Mouse (Mus musculus): ENCODE data around the gene Mcts2. TPM values are rescaled to one million over a fixed set of nuclear protein-coding genes. Genes with fewer than 3 reads are reported as not detected.
"Not testable (repeated sequence)": the region's sequence is repeated elsewhere in the genome, so short reads cannot be mapped to it uniquely, and the experiment has no call there.

Mcts2 gene
- polyA plus RNA-seq (2016; fragmentation: Nextera tagmentation; extraction: Ambion mirVana) = 26.4 and 27.2 TPM in 2 replicates

DNA sequence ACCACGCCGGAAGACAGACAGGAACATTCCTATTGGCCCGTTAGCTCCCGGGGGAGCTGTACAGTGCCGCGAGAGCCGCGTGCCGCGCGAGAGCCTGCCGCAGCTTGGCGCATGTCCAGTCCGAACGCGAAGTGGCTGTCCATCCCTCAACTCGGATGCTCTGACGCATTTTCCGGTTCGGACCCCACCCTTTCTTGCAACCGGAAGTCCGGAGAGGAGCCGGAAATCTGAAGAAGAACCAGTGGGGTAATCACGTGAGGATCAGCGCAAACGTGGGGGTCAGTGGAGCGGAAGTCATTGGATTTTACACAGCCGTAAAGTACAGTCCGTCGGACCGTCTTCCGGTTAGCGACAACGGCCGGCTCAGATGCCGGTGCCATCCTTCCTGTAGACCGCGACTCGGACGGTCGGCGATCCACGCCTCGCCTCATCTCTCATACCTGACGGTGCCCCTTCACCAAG, at the start of gene Mcts2:
TSS of gene Mcts2 (plus strand) at position 230 of the 462 bp plus-strand sequence.
- H3K9ac ChIP-seq = peak within 1 kb of the TSS; percentile 68
- no peaks in the 10 kb centered on the region for H3K9me3 ChIP-seq (replicated peaks)
- H3K4me3 ChIP-seq = peak within 1 kb of the TSS; percentile 64
- H3K4me2 ChIP-seq = peak within 1 kb of the TSS; percentile 75
- peaks cover 29% of the 10 kb centered on the region for H3K4me1 ChIP-seq
- peak; percentile 95 for ATAC-seq
- peaks cover 95% of the 10 kb centered on the region for H3K36me3 ChIP-seq
- peak within 1 kb of the TSS; percentile 67 for H3K27ac ChIP-seq
- H3K27me3 ChIP-seq (replicated peaks) = no peaks in the 10 kb centered on the region
- 63% methylated on average over 45 of the region's 45 CpGs for WGBS (ENCODE audit: insufficient replicate concordance)

DNA sequence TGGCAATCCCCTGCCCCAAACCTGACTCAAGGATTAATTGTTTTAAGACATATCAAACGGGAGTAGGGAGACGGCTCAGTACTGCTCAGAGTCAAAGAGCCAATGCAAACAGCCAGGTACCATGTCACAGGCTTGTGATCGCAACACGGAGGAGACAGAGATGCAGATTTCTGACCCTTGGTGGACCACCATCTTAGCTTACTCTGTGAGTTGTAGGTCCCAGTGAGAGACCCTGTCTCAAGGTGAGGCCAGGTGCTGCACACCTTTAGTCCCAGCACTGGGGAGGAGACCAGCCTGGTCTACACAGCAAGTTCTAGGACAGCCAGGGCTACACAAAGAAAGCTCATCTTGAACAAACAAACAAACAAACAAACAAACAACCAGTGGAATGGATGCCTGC, 49.5 kb upstream of the Mcts2 start:
- Histone ChIP-seq H3K4me2 (no peak overlapping the region), H3K9ac (no peak overlapping the region), H3K4me1 (no peaks in the 10 kb centered on the region), H3K4me3 (no peak overlapping the region), H3K27me3 (replicated peaks) (peaks cover 38% of the 10 kb centered on the region), H3K9me3 (replicated peaks) (no peaks in the 10 kb centered on the region), H3K36me3 (no peaks in the 10 kb centered on the region), H3K27ac (no peak overlapping the region)
- no peak for ATAC-seq
- 77% methylated on average over 4 of the region's 4 CpGs for WGBS (ENCODE audit: insufficient replicate concordance)

DNA sequence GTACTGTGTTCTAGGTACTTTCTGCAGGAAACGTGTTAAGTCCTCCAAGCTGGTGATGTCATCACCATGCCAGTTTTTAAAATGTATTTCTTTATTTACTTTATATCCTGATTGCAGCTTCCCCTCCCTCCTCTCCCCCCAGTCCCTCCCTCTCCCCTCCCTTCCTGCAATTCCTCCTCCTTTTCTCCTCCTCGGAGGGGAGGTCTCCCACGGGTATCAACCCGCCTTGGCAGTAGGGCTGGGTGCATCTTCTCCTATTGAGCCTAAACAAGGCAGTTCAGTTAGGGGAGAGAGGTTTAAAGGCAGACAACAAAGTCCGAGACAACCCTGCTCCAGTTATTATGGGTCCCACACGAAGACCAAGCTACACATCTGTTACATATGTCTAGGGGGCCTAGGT, 48.0 kb upstream of the Mcts2 start:
- Histone ChIP-seq H3K27me3 (replicated peaks) (peaks cover 23% of the 10 kb centered on the region), H3K4me1 (no peaks in the 10 kb centered on the region), H3K27ac (0 out of 2 replicates have a peak overlapping the region, but pooled peaks have one; percentile 4), H3K9me3 (replicated peaks) (no peaks in the 10 kb centered on the region), H3K4me3 (no peak overlapping the region), H3K9ac (no peak overlapping the region), H3K4me2 (no peak overlapping the region), H3K36me3 (no peaks in the 10 kb centered on the region)
- no peak for ATAC-seq
- WGBS (ENCODE audit: insufficient replicate concordance) = 54% methylated on average over 6 of the region's 6 CpGs

DNA sequence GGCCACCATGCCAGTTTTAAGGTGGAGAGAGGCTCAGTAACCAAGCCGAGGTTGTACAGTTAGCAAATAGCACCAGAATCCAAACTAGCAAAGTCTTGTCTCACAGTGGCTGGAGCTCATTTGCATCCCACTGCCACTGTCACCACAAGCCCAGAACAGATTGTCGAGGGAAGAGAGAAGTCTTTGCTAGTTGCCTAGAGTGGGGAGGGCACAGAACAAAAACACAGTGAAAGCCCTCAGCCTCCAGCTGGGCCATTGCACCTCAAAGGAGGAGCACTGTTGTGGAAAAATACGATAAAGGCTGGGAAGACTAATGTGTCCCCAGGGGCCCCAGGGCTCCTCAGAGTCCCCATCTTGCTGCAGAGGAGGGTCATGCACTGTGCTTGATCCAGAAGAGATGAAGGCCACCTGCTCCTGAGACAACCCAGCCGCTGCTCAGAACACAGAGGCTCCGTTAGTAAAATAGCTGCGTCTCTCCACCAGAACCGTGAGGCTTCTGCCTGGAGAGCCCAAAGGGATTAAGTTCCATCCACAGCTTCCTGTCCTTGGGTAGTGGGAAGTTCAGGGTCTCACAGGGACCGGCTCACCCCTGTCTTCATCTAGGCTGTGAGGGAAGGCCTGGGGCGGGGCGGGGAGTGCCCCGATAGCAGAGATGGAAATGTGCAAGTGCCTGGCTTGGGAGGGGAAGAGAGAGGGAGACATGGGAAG, 47.3 kb upstream of the Mcts2 start:
- Histone ChIP-seq H3K4me2 (no peak overlapping the region), H3K4me1 (no peaks in the 10 kb centered on the region), H3K9me3 (replicated peaks) (no peaks in the 10 kb centered on the region), H3K9ac (no peak overlapping the region), H3K4me3 (no peak overlapping the region), H3K27me3 (replicated peaks) (peaks cover 18% of the 10 kb centered on the region), H3K27ac (0 out of 2 replicates have a peak overlapping the region, but pooled peaks have one; percentile 4), H3K36me3 (no peaks in the 10 kb centered on the region)
- whole genome bisulfite sequencing (ENCODE audit: insufficient replicate concordance) = 34% methylated on average over 11 of the region's 11 CpGs
- no peak for ATAC-seq

DNA sequence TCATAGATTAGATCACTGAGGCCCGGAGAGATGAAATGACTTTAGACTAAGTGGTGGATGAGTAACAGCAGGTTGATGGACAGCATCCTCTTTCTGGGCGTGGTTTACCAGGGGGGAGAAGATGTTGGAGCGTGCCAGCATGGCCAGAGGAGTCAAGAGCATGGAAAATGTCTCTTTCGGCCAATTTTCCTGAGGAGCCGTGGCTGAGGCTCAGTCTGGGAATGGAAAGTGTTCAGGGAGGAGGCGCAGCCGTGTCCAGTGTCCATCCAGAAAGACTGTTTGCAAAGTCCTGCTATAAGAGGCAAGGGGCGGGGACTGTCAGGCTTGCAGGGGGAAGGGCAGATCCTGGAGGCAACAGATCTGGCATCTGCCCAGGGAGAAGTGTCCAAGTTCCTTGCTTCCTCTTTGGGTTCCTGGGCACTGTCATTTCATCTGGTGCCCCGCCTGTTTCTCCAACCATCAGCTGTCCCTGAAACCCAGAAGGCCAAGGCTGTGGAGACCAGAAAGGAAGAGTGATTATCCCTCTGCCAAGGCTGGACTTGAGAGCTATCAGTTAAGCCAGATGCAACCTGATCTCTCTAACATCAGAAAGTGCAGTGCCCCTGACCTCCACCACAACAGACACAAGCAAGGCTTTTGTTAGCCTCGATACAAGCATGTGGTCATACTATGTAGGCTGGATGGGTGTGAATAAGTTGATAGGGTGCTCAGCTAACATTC, 33.8 kb upstream of the Mcts2 start:
- H3K27ac ChIP-seq = no peak overlapping the region
- H3K36me3 ChIP-seq = no peaks in the 10 kb centered on the region
- H3K9me3 ChIP-seq (replicated peaks) = no peaks in the 10 kb centered on the region
- H3K9ac ChIP-seq = no peak overlapping the region
- 45% methylated on average over 10 of the region's 10 CpGs for WGBS (ENCODE audit: insufficient replicate concordance)
- ATAC-seq = no peak
- no peaks in the 10 kb centered on the region for H3K27me3 ChIP-seq (replicated peaks)
- no peak overlapping the region for H3K4me3 ChIP-seq
- peaks cover 7% of the 10 kb centered on the region; the same call in 1 of the 2 replicates for H3K4me1 ChIP-seq
- no peak overlapping the region for H3K4me2 ChIP-seq

DNA sequence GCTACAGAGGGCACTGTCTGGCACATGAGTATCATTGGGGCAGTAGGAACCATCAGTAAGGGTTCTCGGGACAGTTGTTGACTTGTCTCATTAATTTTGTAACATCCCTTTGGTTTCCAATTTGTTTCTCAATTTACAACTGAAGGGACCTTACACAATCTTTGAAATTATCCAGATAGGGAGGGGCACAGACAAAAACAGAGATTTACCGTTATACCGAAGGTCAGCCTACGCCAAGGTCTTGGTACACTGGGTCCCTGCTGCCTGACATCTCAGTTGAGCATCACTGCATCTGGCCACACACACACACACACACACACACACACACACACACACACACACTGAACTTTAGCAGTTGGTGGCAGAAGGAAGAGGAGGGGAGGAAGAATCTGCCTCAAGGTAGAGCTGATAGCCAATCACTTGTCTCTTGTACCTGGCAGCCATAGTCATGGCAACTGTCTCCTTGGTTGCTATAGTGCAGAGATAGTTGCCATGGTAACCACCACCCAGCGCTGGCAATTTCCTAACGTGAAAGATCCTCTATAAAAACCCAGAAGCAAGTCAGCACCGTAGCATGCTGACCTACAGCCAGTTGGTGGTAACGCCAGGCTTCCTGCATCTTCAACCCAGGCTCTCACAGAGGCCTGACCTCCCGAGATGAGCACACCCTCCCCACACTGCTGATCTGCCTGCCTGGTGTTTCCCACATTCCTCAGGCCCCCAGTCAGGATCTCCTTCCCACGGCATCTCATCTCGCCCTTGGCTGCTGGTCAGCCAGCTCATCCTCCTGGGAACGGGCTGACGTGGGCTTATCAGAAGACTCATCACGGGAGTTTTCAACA, 32.7 kb upstream of the Mcts2 start:
- H3K27ac ChIP-seq = no peak overlapping the region
- 35% methylated on average over 14 of the region's 14 CpGs for WGBS (ENCODE audit: insufficient replicate concordance)
- H3K4me2 ChIP-seq = no peak overlapping the region
- no peak for ATAC-seq
- H3K9me3 ChIP-seq (replicated peaks) = no peaks in the 10 kb centered on the region
- H3K4me3 ChIP-seq = no peak overlapping the region
- H3K9ac ChIP-seq = no peak overlapping the region
- no peaks in the 10 kb centered on the region for H3K27me3 ChIP-seq (replicated peaks)
- H3K4me1 ChIP-seq = peaks cover 7% of the 10 kb centered on the region; the same call in 1 of the 2 replicates
- H3K36me3 ChIP-seq = no peaks in the 10 kb centered on the region

DNA sequence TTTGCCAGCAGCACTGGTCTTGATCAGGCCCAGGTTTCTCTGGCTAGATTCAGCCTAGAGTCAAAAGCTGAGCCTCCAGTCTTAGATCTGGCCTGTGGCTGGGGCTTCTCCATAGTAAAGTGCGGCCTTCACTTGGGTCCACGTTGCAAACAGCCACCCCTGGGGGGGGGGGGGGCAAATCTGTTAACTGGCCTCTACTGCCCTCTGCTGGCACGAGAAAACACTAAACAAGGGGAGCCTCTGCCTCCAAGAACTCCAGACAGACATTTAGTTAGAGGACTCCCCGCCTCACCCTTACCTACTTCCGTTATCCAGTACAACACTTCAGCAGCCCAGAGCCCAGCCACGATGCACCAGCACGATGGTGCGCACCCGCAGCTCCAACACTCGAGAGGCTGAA, 29.4 kb upstream of the Mcts2 start:
- Histone ChIP-seq H3K27me3 (replicated peaks) (no peaks in the 10 kb centered on the region), H3K9me3 (replicated peaks) (no peaks in the 10 kb centered on the region), H3K4me3 (no peak overlapping the region), H3K27ac (no peak overlapping the region), H3K9ac (no peak overlapping the region), H3K36me3 (no peaks in the 10 kb centered on the region), H3K4me2 (no peak overlapping the region), H3K4me1 (peaks cover 7% of the 10 kb centered on the region; the same call in 1 of the 2 replicates)
- ATAC-seq = no peak
- WGBS (ENCODE audit: insufficient replicate concordance) = 44% methylated on average over 10 of the region's 10 CpGs

DNA sequence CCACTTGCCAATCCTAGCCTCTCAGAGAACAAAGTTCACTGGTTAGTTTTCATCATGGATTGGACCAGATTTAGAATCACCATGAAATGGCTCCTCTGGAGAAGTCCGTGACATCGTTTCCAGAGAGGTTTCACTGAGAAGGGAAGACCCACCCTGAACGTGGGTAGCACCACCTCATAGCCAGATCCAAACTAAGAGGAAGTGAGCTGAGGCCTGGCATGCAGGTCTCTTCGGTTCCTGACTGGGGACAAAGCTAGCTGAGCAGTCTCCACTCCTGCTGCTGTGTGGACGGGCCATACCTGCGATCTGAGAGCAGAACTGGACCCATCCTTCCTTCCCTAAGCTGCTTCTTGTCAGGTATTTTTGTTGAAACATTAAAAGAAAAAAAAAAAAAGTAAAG, 25.7 kb upstream of the Mcts2 start:
- Histone ChIP-seq H3K27ac (no peak overlapping the region), H3K9ac (no peak overlapping the region), H3K4me2 (no peak overlapping the region), H3K9me3 (replicated peaks) (no peaks in the 10 kb centered on the region), H3K4me1 (no peaks in the 10 kb centered on the region), H3K36me3 (no peaks in the 10 kb centered on the region), H3K27me3 (replicated peaks) (no peaks in the 10 kb centered on the region), H3K4me3 (no peak overlapping the region)
- WGBS (ENCODE audit: insufficient replicate concordance) = 52% methylated on average over 6 of the region's 6 CpGs
- no peak for ATAC-seq

DNA sequence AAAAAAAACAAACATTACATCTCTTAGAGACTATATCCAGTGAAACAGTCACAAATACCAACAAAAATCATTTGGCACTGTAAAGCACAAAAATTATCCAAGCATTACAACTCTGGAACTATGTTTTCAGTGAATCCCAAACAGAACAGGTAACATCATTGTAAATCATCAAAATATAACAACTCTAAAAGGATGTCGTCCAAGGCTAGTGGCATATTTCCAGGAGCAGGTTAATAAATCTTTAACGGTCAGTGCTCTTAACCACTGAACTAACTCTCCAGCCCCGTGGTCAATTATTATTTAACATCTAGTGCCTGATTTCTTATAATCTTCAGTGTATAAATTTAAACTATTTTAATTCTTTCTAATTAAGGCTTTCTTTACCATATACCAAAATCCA, 20.6 kb upstream of the Mcts2 start:
- not testable (repeated sequence) for H3K4me3 ChIP-seq; H3K27me3 ChIP-seq (replicated peaks); ATAC-seq; H3K9me3 ChIP-seq (replicated peaks); H3K27ac ChIP-seq; H3K4me2 ChIP-seq; H3K36me3 ChIP-seq; H3K9ac ChIP-seq
- WGBS (ENCODE audit: insufficient replicate concordance) = 73% methylated on average over 3 of the region's 3 CpGs
- H3K4me1 ChIP-seq = peaks cover 19% of the 10 kb centered on the region

DNA sequence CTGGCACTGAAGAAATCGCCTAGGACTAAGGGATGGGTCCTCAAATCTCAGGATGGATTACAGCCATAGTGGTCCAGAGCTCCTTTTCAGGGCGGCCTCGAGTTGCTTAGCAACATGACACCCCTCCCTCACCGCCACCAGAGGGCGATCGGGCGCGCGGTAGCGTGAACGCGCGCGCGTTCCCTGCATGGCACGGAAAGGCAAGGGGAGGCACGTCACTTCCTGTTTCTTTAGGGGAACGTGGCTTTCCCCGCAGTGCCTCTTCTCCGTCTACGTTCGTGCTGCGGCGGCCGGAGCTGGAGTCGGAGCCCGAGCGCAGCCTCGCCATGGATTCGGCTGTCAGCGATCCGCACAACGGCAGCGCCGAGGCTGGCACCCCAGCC, 17.6 kb upstream of the Mcts2 start, which contains the start of gene H13:
TSS of gene H13 (plus strand) at position 206 of the 383 bp plus-strand sequence.
- no peaks in the 10 kb centered on the region for H3K9me3 ChIP-seq (replicated peaks)
- peak within 1 kb of the TSS; percentile 96 for H3K4me2 ChIP-seq
- H3K36me3 ChIP-seq = peaks cover 21% of the 10 kb centered on the region
- H3K4me3 ChIP-seq = peak within 1 kb of the TSS; percentile 77
- ATAC-seq = peak; percentile 77
- H3K4me1 ChIP-seq = peaks cover 42% of the 10 kb centered on the region
- H3K27me3 ChIP-seq (replicated peaks) = 0 out of 2 replicates have a peak, but pooled peaks cover 3% of the 10 kb centered on the region
- peak within 1 kb of the TSS; percentile 84 for H3K9ac ChIP-seq
- H3K27ac ChIP-seq = peak within 1 kb of the TSS; percentile 83
- under 1% methylated on average over 35 of the region's 35 CpGs for WGBS (ENCODE audit: insufficient replicate concordance)

DNA sequence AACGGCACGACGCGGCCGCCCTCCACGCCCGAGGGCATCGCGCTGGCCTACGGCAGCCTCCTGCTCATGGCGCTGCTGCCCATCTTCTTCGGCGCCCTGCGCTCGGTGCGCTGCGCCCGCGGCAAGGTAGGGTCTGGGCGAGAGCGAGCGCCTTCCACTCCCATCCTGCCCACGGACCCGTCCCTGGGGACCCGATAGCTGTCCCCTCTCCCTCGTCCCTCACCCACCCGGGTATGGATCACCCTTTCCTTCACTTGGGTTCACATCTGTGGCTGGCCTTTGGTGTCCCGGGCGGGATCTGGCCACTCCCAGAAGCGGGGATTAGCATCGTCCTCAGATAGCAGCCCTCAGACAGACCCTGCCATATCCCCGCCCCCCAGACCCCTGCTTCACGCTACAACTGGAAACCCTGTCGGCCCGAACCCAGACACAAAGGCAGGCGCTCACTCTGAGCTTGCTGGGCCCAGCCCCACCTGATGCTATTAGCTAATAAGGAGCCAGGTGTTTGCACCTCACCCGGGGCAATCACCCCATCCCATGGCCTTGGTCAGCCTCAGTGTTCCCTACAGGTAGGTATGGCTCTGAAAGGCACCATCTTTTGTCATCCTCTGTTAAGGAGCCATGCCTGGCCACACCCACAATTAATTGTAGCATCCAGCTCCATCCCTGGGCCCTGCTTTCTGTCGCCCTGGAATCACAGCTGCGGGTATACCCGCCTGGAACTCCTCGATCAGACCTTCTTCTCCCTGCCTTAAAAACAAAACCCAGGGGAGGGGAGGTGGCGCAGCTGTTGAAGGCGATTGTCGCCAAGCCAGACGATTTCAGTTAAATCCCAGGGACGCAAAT, 17.0 kb upstream of the Mcts2 start:
- no peaks in the 10 kb centered on the region for H3K9me3 ChIP-seq (replicated peaks)
- H3K36me3 ChIP-seq = peaks cover 25% of the 10 kb centered on the region
- peak; percentile 66 for ATAC-seq
- H3K4me1 ChIP-seq = peaks cover 42% of the 10 kb centered on the region
- under 1% methylated on average over 46 of the region's 46 CpGs for WGBS (ENCODE audit: insufficient replicate concordance)
- peak overlapping the region; percentile 96 for H3K4me2 ChIP-seq
- 0 out of 2 replicates have a peak, but pooled peaks cover 3% of the 10 kb centered on the region for H3K27me3 ChIP-seq (replicated peaks)
- H3K27ac ChIP-seq = peak overlapping the region; percentile 83
- H3K4me3 ChIP-seq = peak overlapping the region; percentile 77
- peak overlapping the region; percentile 84 for H3K9ac ChIP-seq

All from liver, embryonic 12.5 days (tissue).